Mouse (Mus musculus): ENCODE data around the gene Ttc17. TPM values are rescaled to one million over a fixed set of nuclear protein-coding genes. Genes with fewer than 3 reads are reported as not detected.
A peak's percentile ranks its signal among the peaks of the same experiment; 100 is the strongest.

Gene Ttc17
- polyA plus RNA-seq (2015; fragmentation: Nextera tagmentation; extraction: Ambion mirVana) = 11.0 and 19.2 TPM in 2 replicates

DNA sequence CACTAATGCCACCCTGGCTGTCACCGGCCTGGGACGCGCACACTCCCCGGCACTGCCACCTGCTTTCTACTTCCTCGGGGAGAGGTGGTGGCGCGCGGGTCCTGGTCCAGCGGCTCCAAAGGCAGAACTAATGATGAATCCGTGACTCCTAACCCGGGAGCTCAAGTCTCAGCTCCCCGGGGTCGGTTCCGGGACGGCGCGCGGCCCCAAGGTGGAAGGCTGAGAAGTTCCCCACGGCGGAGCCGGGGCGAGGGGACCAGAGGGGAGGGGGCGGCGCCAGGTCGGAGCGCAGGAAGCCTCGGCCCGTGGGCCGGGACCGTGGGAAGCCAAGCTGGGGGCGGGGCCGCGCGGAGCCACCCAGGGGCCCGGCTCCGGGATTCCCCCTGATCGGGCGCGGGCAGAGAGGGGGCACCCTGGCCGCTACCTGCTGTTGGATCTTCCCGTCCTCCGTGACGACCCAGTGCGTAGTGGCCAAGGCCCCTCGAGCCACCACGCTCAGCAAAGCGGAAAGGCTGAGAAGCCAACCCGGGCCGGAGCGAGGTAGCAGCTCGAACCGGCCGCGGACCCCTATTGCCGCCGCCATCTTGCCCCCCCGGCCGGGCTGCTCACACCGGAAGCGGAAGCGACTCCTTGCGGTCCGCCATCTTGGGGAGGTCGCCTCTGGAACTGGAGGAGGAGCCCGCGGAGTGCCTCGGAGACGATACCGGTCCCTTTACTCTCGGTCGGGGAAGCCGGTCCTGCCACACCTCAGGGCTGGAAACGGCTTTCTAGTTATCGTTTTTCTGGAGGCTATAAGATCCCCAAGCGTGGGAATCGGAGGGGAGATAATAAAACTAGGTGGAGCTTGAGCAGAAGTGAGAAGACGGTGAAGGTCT is at the start of gene Ttc17:
Ttc17 (minus strand) TSS at position 607 of the 875 bp plus-strand sequence.

Small RNA genes lying within 50 kb of the gene (microRNA-seq; reads per million reads assigned to microRNA genes)
- 10.5 reads per million, percentile 15 among the genes with 10 or more reads in this experiment for gene Mir670 (ENCODE audit: borderline replicate concordance, insufficient number of aligned reads)

Other genes with a start within 250 kb of the Ttc17 start
- 87.9 and 117 TPM in 2 replicates for gene Hsd17b12, start 248.7 kb downstream of the Ttc17 start, polyA plus RNA-seq (2015; fragmentation: Nextera tagmentation; extraction: Ambion mirVana)
- 49.3 and 68.0 TPM in 2 replicates for gene Api5, start 31.4 kb upstream of the Ttc17 start, polyA plus RNA-seq (2015; fragmentation: Nextera tagmentation; extraction: Ambion mirVana)